Mouse (Mus musculus) liver, embryonic 14.5 days (tissue): ENCODE measurements at regions not wholly inside any gene's neighbourhood (a gene's known extent, or its start where the extent isn't known, plus 50 kb on each side); places are given as distances from the start of the nearest gene placed in this dataset.

Source experiments
- CTCF ChIP-seq: IDR thresholded peaks from 2 replicates; pipeline ENCODE4 v1.5.1; 2016; ENCODE audit warnings: antibody characterized with exemption, low read depth, control low read depth
- EP300 ChIP-seq: IDR thresholded peaks from 2 replicates; pipeline ENCODE4 v1.6.1; 2016; ENCODE audit warnings: antibody characterized with exemption, low read depth

DNA sequence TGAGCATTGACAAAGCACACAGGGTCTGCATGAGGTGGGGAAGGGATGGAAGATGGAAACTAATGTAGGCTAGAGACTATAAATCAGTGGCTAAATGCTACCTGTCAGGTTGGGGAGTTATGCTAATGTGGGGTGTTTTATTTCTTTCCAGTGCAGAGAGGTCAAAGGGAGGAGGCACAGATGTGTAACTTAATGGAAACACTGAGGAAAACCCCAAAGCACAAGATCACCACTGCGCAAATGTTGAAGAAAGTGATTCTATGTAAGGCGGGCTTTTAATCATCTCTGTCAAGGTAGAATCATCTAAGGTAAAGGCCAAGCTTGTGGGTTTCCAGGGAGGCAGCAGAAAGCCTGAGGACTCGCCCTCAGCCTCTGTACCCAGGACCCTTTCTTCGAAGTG lies 303.2 kb upstream of the 4930412O13Rik start:
- TF ChIP-seq CTCF (no peak), EP300 (no peak)
